Mouse (Mus musculus) central nervous system, embryonic 18 days (tissue): ENCODE data around the gene Olfr598. TPM values are rescaled to one million over a fixed set of nuclear protein-coding genes. Genes with fewer than 3 reads are reported as not detected.

Experiments
- polyA plus RNA-seq: library from polyadenylated mRNA; depleted of rRNA; stranded (reverse); fragments of >200 nt; gene quantifications from 2 replicates; pipeline ENCODE4 v1.2.3, GENCODE M21; 2012; rRNA removed

Gene Olfr598
- polyA plus RNA-seq, result not detected in 2 replicates

GRCm38 (mm10) chr7:103323268-103323667, at the start of gene Olfr598:
Gene Olfr598 (plus strand): TSS chr7:103323568.

GRCm38 (mm10) chr7:103305348-103305747, 18.0 kb upstream of the Olfr598 start, which contains the start of gene Olfr596:
Gene Olfr596 (plus strand): TSS chr7:103305648.

GRCm38 (mm10) chr7:103316015-103316414, 7.4 kb upstream of the Olfr598 start, which contains the start of gene Olfr597:
Gene Olfr597 (plus strand): TSS chr7:103316315.

GRCm38 (mm10) chr7:103335617-103336016, 12.2 kb downstream of the Olfr598 start, which contains the start of gene Olfr599:
Gene Olfr599 (plus strand): TSS chr7:103335917.

GRCm38 (mm10) chr7:103349569-103349968, 26.2 kb downstream of the Olfr598 start, which contains the start of gene Olfr600:
Gene Olfr600 (minus strand): TSS chr7:103349669.

GRCm38 (mm10) chr7:103362555-103362954, 39.2 kb downstream of the Olfr598 start, which contains the start of gene Olfr601:
Gene Olfr601 (minus strand): TSS chr7:103362655.

Other genes with a start within 250 kb of the Olfr598 start
- gene Olfr584, start 241.7 kb upstream of the Olfr598 start, polyA plus RNA-seq, result not detected in 2 replicates
- not detected in 2 replicates for gene Olfr585, start 225.8 kb upstream of the Olfr598 start, polyA plus RNA-seq
- gene Olfr586, start 197.9 kb upstream of the Olfr598 start, polyA plus RNA-seq, result not detected in 2 replicates
- gene Olfr588-ps1, start 182.7 kb upstream of the Olfr598 start, polyA plus RNA-seq, result not detected in 2 replicates
- gene Olfr589, start 167.2 kb upstream of the Olfr598 start, polyA plus RNA-seq, result not detected in 2 replicates
- gene Olfr591, start 145.2 kb upstream of the Olfr598 start, polyA plus RNA-seq, result not detected in 2 replicates
- not detected in 2 replicates for gene Olfr592, start 138.8 kb upstream of the Olfr598 start, polyA plus RNA-seq
- gene Olfr593, start 111.7 kb upstream of the Olfr598 start, polyA plus RNA-seq, result not detected in 2 replicates
- gene Olfr594, start 106.6 kb upstream of the Olfr598 start, polyA plus RNA-seq, result not detected in 2 replicates
- not detected in 2 replicates for gene Usp17ld, start 71.1 kb upstream of the Olfr598 start, polyA plus RNA-seq
- not detected in 2 replicates for gene Olfr596, start 17.9 kb upstream of the Olfr598 start, polyA plus RNA-seq
- gene Olfr597, start 7.3 kb upstream of the Olfr598 start, polyA plus RNA-seq, result not detected in 2 replicates
- not detected in 2 replicates for gene Olfr599, start 12.3 kb downstream of the Olfr598 start, polyA plus RNA-seq
- not detected in 2 replicates for gene Olfr600, start 26.1 kb downstream of the Olfr598 start, polyA plus RNA-seq
- gene Olfr601, start 39.1 kb downstream of the Olfr598 start, polyA plus RNA-seq, result not detected in 2 replicates
- gene Olfr603, start 62.6 kb downstream of the Olfr598 start, polyA plus RNA-seq, result not detected in 2 replicates
- not detected in 2 replicates for gene Usp17lc, start 91.5 kb downstream of the Olfr598 start, polyA plus RNA-seq
- not detected in 2 replicates for gene Olfr605, start 121.9 kb downstream of the Olfr598 start, polyA plus RNA-seq
- not detected in 2 replicates for gene Olfr606, start 125.5 kb downstream of the Olfr598 start, polyA plus RNA-seq
- gene Olfr607, start 140.6 kb downstream of the Olfr598 start, polyA plus RNA-seq, result not detected in 2 replicates
- not detected in 2 replicates for gene Olfr608, start 146.3 kb downstream of the Olfr598 start, polyA plus RNA-seq
- gene Olfr609, start 174.5 kb downstream of the Olfr598 start, polyA plus RNA-seq, result not detected in 2 replicates
- gene Olfr610, start 188.6 kb downstream of the Olfr598 start, polyA plus RNA-seq, result not detected in 2 replicates
- not detected in 2 replicates for gene Olfr611, start 197.3 kb downstream of the Olfr598 start, polyA plus RNA-seq
- not detected in 2 replicates for gene Olfr612, start 219.1 kb downstream of the Olfr598 start, polyA plus RNA-seq
- gene Olfr613, start 224.5 kb downstream of the Olfr598 start, polyA plus RNA-seq, result not detected in 2 replicates
- gene Olfr615, start 232.5 kb downstream of the Olfr598 start, polyA plus RNA-seq, result not detected in 2 replicates
- not detected in 2 replicates for gene Olfr616, start 245.6 kb downstream of the Olfr598 start, polyA plus RNA-seq
- not detected in 2 replicates for gene Olfr617, start 249.5 kb downstream of the Olfr598 start, polyA plus RNA-seq